Mouse (Mus musculus) liver, adult 2 months (tissue): Measurements from ENCODE around the gene Tm9sf3. TPM values are rescaled to one million over a fixed set of nuclear protein-coding genes. Genes with fewer than 3 reads are reported as not detected.

Source experiments
- DNase-seq: peaks from one replicate; pipeline ENCODE4 v3.0.0-alpha.2; 2011; ENCODE audit warnings: low read depth, low spot score; ENCODE audit errors: extremely low read depth
- H3K27ac ChIP-seq: fragments of 200-500 bp; replicated peaks from 2 replicates; pipeline ENCODE4 v1.5.1; 2012; ENCODE audit warnings: low read depth, mild to moderate bottlenecking, control low read depth, inconsistent platforms, low read length; ENCODE audit not compliant: insufficient read depth
- H3K27me3 ChIP-seq: fragments of 200-500 bp; 2 replicates; pipeline ENCODE4 v1.6.1; 2012; ENCODE audit warnings: mild to moderate bottlenecking, moderate library complexity, low read length, inconsistent platforms; ENCODE audit not compliant: control insufficient read depth, insufficient read depth
- H3K36me3 ChIP-seq: fragments of 200-500 bp; 2 replicates; pipeline ENCODE4 v1.6.1; 2012; ENCODE audit warnings: low read length, inconsistent platforms; ENCODE audit not compliant: control insufficient read depth, insufficient read depth
- H3K4me1 ChIP-seq: fragments of 200-500 bp; 2 replicates; pipeline ENCODE4 v1.6.1; 2011; ENCODE audit warnings: low read length; ENCODE audit not compliant: control insufficient read depth, insufficient read depth
- H3K4me3 ChIP-seq: fragments of 200-500 bp; 2 replicates; pipeline ENCODE4 v1.5.1; 2011; ENCODE audit warnings: low read depth, mild to moderate bottlenecking, control low read depth, low read length, moderate library complexity; ENCODE audit not compliant: insufficient read depth
- H3K79me2 ChIP-seq: fragments of 200-500 bp; 2 replicates; pipeline ENCODE4 v1.6.1; 2012; ENCODE audit warnings: inconsistent platforms, mild to moderate bottlenecking, low read length, moderate library complexity; ENCODE audit not compliant: control insufficient read depth, insufficient read depth
- H3K9ac ChIP-seq: fragments of 200-500 bp; 2 replicates; pipeline ENCODE4 v1.6.1; 2012; ENCODE audit warnings: low read depth, mild to moderate bottlenecking, control low read depth, inconsistent platforms, low read length
- CTCF ChIP-seq: fragments of 200-500 bp; IDR thresholded peaks from 2 replicates; pipeline ENCODE4 v1.5.1; 2011; ENCODE audit warnings: low read depth, low read length, control low read depth
- POLR2A ChIP-seq: fragments of 200-500 bp; IDR thresholded peaks from 2 replicates; pipeline ENCODE4 v1.6.1; 2011; ENCODE audit warnings: low read length, control low read depth; ENCODE audit not compliant: insufficient read depth; ENCODE audit errors: extremely low read depth
- WGBS: fragments of 180-500 bp; shearing (Covaris S2); methylation state at CpG from one replicate; pipeline ENCODE4 v1.1.7; 2018; 5-methylcytosine and 5-hydroxymethylcytosine counted together
- polyA plus RNA-seq: library from polyadenylated mRNA; depleted of rRNA; stranded (reverse); fragments of >200 nt; gene quantifications from 2 replicates; pipeline ENCODE4 v1.2.3, GENCODE M21; 2012
- total RNA-seq: library from RNA; depleted of rRNA; stranded (reverse); fragments of >200 nt; gene quantifications from 2 replicates; pipeline ENCODE4 v1.2.3, GENCODE M21; 2014

Gene Tm9sf3
- total and polyA plus RNA-seq, 2 experiments: 41.7 to 141 TPM

DNA sequence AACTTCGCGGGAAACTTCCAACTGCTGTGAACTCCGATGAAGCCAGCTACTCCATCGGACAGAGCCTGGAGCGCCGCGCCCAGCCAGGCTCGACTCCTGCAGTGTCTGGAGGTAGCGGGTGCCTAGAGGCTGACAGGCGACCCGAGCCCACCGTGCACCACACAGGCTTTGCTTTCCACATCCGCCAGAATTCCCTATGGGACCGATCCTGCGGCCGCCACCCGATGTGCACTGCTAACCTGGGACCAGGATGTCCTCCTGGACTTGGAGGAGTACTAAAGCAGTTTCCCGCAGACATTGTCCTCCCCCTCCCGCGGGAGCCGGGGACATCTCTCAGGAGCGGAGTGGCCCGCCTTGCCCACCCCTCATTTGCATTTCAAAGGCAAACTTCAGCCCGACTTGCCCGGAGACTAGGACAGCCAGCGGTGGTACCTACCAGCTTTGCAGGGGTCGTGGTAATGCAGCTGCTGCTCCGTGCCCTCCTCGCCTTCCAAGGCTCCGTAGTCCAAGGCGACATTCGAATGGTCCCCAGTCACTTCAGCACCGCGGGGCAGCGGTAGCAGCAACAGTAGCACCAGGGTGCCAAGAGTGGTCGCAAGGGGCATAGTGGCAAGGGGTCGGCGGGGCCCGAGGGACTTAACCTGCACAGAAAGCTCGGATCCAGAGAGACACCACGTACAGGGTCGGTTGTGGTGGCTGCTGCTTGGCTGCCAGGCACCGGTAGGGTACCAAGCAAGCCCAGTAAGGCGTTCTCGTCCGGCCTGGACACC is 57.6 kb downstream of the Tm9sf3 start:
- WGBS: 3% methylated on average over 46 of the region's 46 CpGs
- Histone ChIP-seq H3K4me1 (no peaks in the 10 kb centered on the region), H3K36me3 (peaks cover 8% of the 10 kb centered on the region; the same call in 1 of the 2 replicates), H3K27ac (no peak overlapping the region), H3K9ac (no peak overlapping the region), H3K27me3 (no peaks in the 10 kb centered on the region), H3K79me2 (no peaks in the 10 kb centered on the region), H3K4me3 (no peak overlapping the region)
- TF ChIP-seq CTCF: no peak
- TF ChIP-seq POLR2A: no peak
- no peak for DNase-seq

DNA sequence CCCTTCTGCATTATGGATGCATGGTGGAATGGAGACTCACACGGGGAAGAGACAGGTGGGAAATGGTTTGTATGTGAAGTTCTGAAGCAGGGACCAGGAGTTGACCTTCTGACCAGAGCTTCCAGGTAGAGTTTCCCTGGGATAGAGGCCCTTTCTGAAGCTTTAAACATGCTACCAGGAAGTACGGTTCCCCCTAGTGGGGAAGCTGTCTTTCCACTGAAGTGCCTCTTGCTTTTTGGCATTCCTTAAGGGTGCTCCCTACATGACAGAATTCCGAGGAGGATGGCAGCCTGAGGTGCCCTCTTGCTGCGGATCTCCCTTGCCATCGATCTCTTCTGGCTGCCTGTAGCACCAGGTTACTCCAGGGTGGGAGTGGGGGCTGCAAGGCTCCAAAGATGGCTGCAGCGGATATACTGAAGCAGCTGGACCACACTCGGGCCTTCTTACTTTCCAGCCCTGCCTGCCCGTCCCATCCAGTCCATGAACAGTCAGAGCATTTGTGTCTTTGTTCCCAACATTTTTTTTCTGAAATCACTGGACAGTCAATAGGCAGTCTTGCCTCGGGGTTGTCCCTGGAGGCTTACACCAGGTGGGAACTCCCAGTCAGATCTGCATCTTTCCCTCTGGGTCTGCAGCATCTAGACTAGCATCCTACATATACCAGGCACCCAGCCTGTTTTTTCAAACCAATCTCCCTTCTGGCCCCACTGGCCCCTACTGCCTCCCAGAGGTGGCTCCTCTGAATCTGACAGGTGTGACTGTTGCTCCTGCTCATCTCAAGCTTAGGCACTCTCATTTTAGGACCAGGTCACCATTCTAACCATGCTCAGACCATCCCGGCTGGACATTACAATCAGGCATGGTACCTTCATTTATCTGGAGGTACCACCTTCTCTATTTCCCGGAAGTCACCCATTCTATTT is 59.4 kb downstream of the Tm9sf3 start:
- no peaks in the 10 kb centered on the region for H3K27me3 ChIP-seq
- no peak overlapping the region for H3K4me3 ChIP-seq
- TF ChIP-seq POLR2A (no peak), CTCF (no peak)
- H3K9ac ChIP-seq: no peak overlapping the region
- H3K4me1 ChIP-seq: no peaks in the 10 kb centered on the region
- H3K79me2 ChIP-seq: no peaks in the 10 kb centered on the region
- DNase-seq: peak; percentile 26
- no peak overlapping the region for H3K27ac ChIP-seq
- no peaks in the 10 kb centered on the region for H3K36me3 ChIP-seq
- 71% methylated on average over 11 of the region's 11 CpGs for WGBS

DNA sequence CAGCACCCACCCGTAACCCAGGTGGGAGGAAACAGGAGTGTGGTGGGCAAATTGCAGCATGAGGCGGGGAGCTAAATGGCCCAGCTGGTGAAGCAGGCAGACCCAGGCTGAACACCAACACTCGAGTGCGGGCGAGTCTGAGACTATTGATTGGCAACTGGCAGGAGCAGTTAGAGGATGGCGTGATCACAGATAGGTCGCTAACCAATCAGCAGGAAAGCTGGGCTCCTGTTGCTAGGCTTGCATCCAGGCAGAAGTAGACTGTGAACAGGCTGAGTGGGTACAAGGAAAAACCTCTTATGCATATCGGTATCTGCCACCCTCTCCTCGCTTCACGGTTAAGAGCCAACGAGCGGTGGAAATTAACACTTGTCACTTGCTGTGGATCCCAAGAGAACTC is 66.2 kb downstream of the Tm9sf3 start:
- Histone ChIP-seq H3K9ac (no peak overlapping the region), H3K79me2 (no peaks in the 10 kb centered on the region), H3K36me3 (no peaks in the 10 kb centered on the region), H3K4me3 (no peak overlapping the region), H3K27ac (no peak overlapping the region), H3K27me3 (no peaks in the 10 kb centered on the region; the same call in 1 of the 2 replicates), H3K4me1 (no peaks in the 10 kb centered on the region)
- DNase-seq: no peak
- no peak for TF ChIP-seq CTCF
- no peak for TF ChIP-seq POLR2A
- 78% methylated on average over 12 of the region's 12 CpGs for WGBS

DNA sequence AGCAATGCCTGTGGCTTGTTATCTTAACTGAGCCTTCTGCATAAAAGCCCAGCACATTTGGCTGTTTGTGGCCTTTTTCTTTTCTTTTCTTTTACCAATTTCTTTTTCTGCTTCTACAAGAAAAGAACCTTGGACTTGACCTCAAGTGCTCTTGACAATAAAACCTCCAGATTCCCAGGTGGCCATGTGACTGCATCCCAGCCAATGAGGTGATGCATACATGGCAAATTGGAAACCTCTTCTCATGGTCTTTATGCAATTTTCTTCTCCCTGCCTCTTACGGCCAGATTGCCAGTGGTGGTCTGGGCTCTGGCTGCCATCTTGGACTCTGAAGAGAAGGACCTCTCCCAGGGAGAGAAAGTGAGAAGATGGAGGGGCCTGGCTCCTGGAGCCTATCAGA is 70.4 kb downstream of the Tm9sf3 start:
- H3K9ac ChIP-seq: no peak overlapping the region
- no peak for DNase-seq
- H3K36me3 ChIP-seq: no peaks in the 10 kb centered on the region
- no peaks in the 10 kb centered on the region; the same call in 1 of the 2 replicates for H3K27me3 ChIP-seq
- WGBS: 93% methylated on average over 1 of the region's 1 CpGs
- H3K27ac ChIP-seq: no peak overlapping the region
- H3K4me1 ChIP-seq: no peaks in the 10 kb centered on the region
- no peaks in the 10 kb centered on the region for H3K79me2 ChIP-seq
- TF ChIP-seq POLR2A (no peak), CTCF (no peak)
- no peak overlapping the region for H3K4me3 ChIP-seq

DNA sequence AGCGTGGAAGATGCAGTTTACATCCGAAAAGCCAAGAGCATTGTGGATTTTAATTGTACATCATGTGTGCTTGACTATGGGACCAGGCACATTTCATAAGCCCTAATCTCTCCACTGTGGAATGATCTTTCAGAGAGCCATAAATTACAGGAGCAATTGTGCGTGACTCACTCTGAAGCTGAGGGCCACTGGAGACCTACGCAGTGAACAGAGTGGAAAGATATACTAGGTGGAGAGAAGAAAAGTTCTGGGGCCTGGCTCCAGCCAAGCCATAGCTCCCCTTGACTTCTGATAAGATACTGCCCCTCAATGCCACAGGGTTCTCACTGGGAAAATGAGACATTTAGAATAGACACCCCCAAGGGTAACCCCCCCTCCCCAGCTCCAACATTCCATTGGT is 70.8 kb downstream of the Tm9sf3 start:
- no peak overlapping the region for H3K27ac ChIP-seq
- WGBS: 85% methylated on average over 4 of the region's 4 CpGs
- no peaks in the 10 kb centered on the region for H3K4me1 ChIP-seq
- H3K36me3 ChIP-seq: no peaks in the 10 kb centered on the region
- no peak overlapping the region for H3K9ac ChIP-seq
- no peak overlapping the region for H3K4me3 ChIP-seq
- TF ChIP-seq POLR2A (no peak), CTCF (no peak)
- no peak for DNase-seq
- H3K27me3 ChIP-seq: no peaks in the 10 kb centered on the region; the same call in 1 of the 2 replicates
- no peaks in the 10 kb centered on the region for H3K79me2 ChIP-seq
